Mouse (Mus musculus) intestine, embryonic 14.5 days (tissue): ENCODE measurements around the gene Slc8b1. TPM values are rescaled to one million over a fixed set of nuclear protein-coding genes. Genes with fewer than 3 reads are reported as not detected.

Experiments
- ATAC-seq: fragments of 200-750 bp; cut with Nextera tagmentation; replicated peaks from 2 replicates; pipeline ENCODE4 v1.8.0; 2017; ENCODE audit warnings: low read depth, moderate number of reproducible peaks, moderate TSS enrichment, moderate library complexity; ENCODE audit not compliant: low FRiP score, low TSS enrichment
- DNase-seq: peaks from one replicate; pipeline ENCODE4 v3.0.0-alpha.2; 2018; ENCODE audit warnings: low spot score
- H3K27ac ChIP-seq: fragments of 300-500 bp; sonication (generic); 2 replicates; pipeline ENCODE4 v1.5.1; 2014; ENCODE audit warnings: low read depth, mild to moderate bottlenecking, control low read depth
- H3K27me3 ChIP-seq: fragments of 300-500 bp; sonication (generic); replicated peaks from 2 replicates; pipeline ENCODE4 v1.6.1; 2014; ENCODE audit warnings: low read length, control low read depth; ENCODE audit not compliant: control insufficient read depth, insufficient read depth
- H3K36me3 ChIP-seq: fragments of 300-500 bp; sonication (generic); 2 replicates; pipeline ENCODE4 v1.6.1; 2014; ENCODE audit warnings: low read length, control low read depth; ENCODE audit not compliant: control insufficient read depth, insufficient read depth
- H3K4me1 ChIP-seq: fragments of 300-500 bp; sonication (generic); replicated peaks from 2 replicates; pipeline ENCODE4 v1.6.1; 2014; ENCODE audit warnings: low read length, control low read depth, mixed read lengths; ENCODE audit not compliant: control insufficient read depth, insufficient read depth
- H3K4me2 ChIP-seq: fragments of 300-500 bp; sonication (generic); 2 replicates; pipeline ENCODE4 v1.6.1; 2014; ENCODE audit warnings: low read length
- H3K4me3 ChIP-seq: fragments of 300-500 bp; sonication (generic); 2 replicates; pipeline ENCODE4 v1.5.1; 2014; ENCODE audit warnings: low read depth, low read length, control low read depth, mixed read lengths
- H3K9ac ChIP-seq: fragments of 300-500 bp; sonication (generic); 2 replicates; pipeline ENCODE4 v1.6.1; 2014; ENCODE audit warnings: mild to moderate bottlenecking, low read length
- H3K9me3 ChIP-seq: fragments of 300-500 bp; sonication (generic); 2 replicates; pipeline ENCODE4 v1.6.1; 2016; ENCODE audit warnings: low read length, control low read depth; ENCODE audit not compliant: control insufficient read depth
- WGBS: fragments of 180-500 bp; shearing (Covaris S2); extraction: QIAGEN DNeasy Blood & Tissue Kit; methylation state at CpG from one replicate; pipeline ENCODE4 v1.1.7; 2014; 5-methylcytosine and 5-hydroxymethylcytosine counted together
- polyA plus RNA-seq: library from polyadenylated mRNA; unstranded; fragments of >200 nt; fragmentation: Nextera tagmentation; extraction: Ambion mirVana; gene quantifications from 2 replicates; pipeline ENCODE4 v1.2.1, GENCODE M21; 2014

The Slc8b1 gene
- polyA plus RNA-seq, 1 experiment from 2014 or later = 3.8 TPM

- no peak for DNase-seq
- H3K9me3 ChIP-seq = no peaks in the 10 kb centered on the region
- WGBS = 66% methylated on average over 8 of the region's 8 CpGs
Observed at GRCm38 (mm10) chr5:120472770-120473169, 38.2 kb upstream of the Slc8b1 start, which contains the start of gene Sdsl. Gene Sdsl (minus strand): TSS chr5:120472810.

GRCm38 (mm10) chr5:120473361-120473760, 37.6 kb upstream of the Slc8b1 start:
- no peaks in the 10 kb centered on the region for H3K9me3 ChIP-seq
- H3K27me3 ChIP-seq = no peaks in the 10 kb centered on the region
- no peak overlapping the region for H3K9ac ChIP-seq
- no peaks in the 10 kb centered on the region for H3K4me1 ChIP-seq
- H3K4me3 ChIP-seq = no peak overlapping the region
- no peak overlapping the region for H3K27ac ChIP-seq
- DNase-seq (no peak), ATAC-seq (no peak)
- H3K36me3 ChIP-seq = no peaks in the 10 kb centered on the region
- 98% methylated on average over 2 of the region's 2 CpGs for WGBS
- H3K4me2 ChIP-seq = no peak overlapping the region

More at GRCm38 (mm10) chr5:120472770-120473169, 38.2 kb upstream of the Slc8b1 start, which contains the start of gene Sdsl:
- no peaks in the 10 kb centered on the region for H3K36me3 ChIP-seq
- H3K9ac ChIP-seq = no peak within 1 kb of the TSS
- ATAC-seq = no peak
- no peak within 1 kb of the TSS for H3K4me2 ChIP-seq
- no peaks in the 10 kb centered on the region for H3K4me1 ChIP-seq
- H3K27ac ChIP-seq = no peak within 1 kb of the TSS
- H3K4me3 ChIP-seq = no peak within 1 kb of the TSS
- no peaks in the 10 kb centered on the region for H3K27me3 ChIP-seq

- Histone ChIP-seq H3K4me2 (no peak overlapping the region), H3K4me3 (no peak overlapping the region), H3K27ac (no peak overlapping the region), H3K9me3 (no peaks in the 10 kb centered on the region), H3K36me3 (no peaks in the 10 kb centered on the region), H3K9ac (no peak overlapping the region), H3K4me1 (no peaks in the 10 kb centered on the region), H3K27me3 (no peaks in the 10 kb centered on the region)
- no peak for ATAC-seq
- 55% methylated on average over 8 of the region's 8 CpGs for WGBS
- no peak for DNase-seq
Observed at GRCm38 (mm10) chr5:120475861-120476260, 35.1 kb upstream of the Slc8b1 start.

- Histone ChIP-seq H3K4me1 (no peaks in the 10 kb centered on the region), H3K36me3 (no peaks in the 10 kb centered on the region), H3K9me3 (no peaks in the 10 kb centered on the region), H3K9ac (no peak within 1 kb of the TSS), H3K4me2 (no peak within 1 kb of the TSS), H3K27ac (no peak within 1 kb of the TSS), H3K4me3 (no peak within 1 kb of the TSS), H3K27me3 (no peaks in the 10 kb centered on the region)
- DNase-seq (no peak), ATAC-seq (no peak)
- WGBS = 16% methylated on average over 13 of the region's 13 CpGs
Observed at GRCm38 (mm10) chr5:120476296-120476695, 34.7 kb upstream of the Slc8b1 start, which contains the start of gene Sds. Gene Sds (plus strand): TSS chr5:120476526.

GRCm38 (mm10) chr5:120477993-120478392, 33.0 kb upstream of the Slc8b1 start:
- no peak for ATAC-seq
- Histone ChIP-seq H3K9me3 (no peaks in the 10 kb centered on the region), H3K27ac (no peak overlapping the region), H3K36me3 (no peaks in the 10 kb centered on the region), H3K4me3 (no peak overlapping the region), H3K27me3 (no peaks in the 10 kb centered on the region), H3K4me1 (no peaks in the 10 kb centered on the region), H3K9ac (no peak overlapping the region), H3K4me2 (no peak overlapping the region)
- 93% methylated on average over 5 of the region's 5 CpGs for WGBS
- DNase-seq = no peak

GRCm38 (mm10) chr5:120479538-120479937, 31.4 kb upstream of the Slc8b1 start:
- Histone ChIP-seq H3K27ac (no peak overlapping the region), H3K36me3 (peaks cover 2% of the 10 kb centered on the region; the same call in 1 of the 2 replicates), H3K4me2 (no peak overlapping the region), H3K4me3 (no peak overlapping the region), H3K4me1 (no peaks in the 10 kb centered on the region), H3K27me3 (no peaks in the 10 kb centered on the region), H3K9me3 (no peaks in the 10 kb centered on the region), H3K9ac (no peak overlapping the region)
- 62% methylated on average over 4 of the region's 4 CpGs for WGBS
- no peak for ATAC-seq
- DNase-seq = no peak

GRCm38 (mm10) chr5:120481205-120481604, 29.8 kb upstream of the Slc8b1 start:
- no peaks in the 10 kb centered on the region for H3K27me3 ChIP-seq
- H3K9me3 ChIP-seq = no peaks in the 10 kb centered on the region
- H3K27ac ChIP-seq = no peak overlapping the region
- no peak overlapping the region for H3K4me3 ChIP-seq
- DNase-seq (no peak), ATAC-seq (no peak)
- H3K36me3 ChIP-seq = peaks cover 19% of the 10 kb centered on the region
- no peak overlapping the region for H3K9ac ChIP-seq
- H3K4me1 ChIP-seq = no peaks in the 10 kb centered on the region
- WGBS = 60% methylated on average over 9 of the region's 9 CpGs
- H3K4me2 ChIP-seq = no peak overlapping the region

- H3K4me3 ChIP-seq = no peak overlapping the region
- no peak overlapping the region for H3K27ac ChIP-seq
- H3K27me3 ChIP-seq = no peaks in the 10 kb centered on the region
- no peak overlapping the region for H3K4me2 ChIP-seq
- peaks cover 37% of the 10 kb centered on the region for H3K36me3 ChIP-seq
- WGBS = 80% methylated on average over 19 of the region's 19 CpGs
- H3K4me1 ChIP-seq = no peaks in the 10 kb centered on the region
- ATAC-seq (no peak), DNase-seq (no peak)
- no peak overlapping the region for H3K9ac ChIP-seq
- H3K9me3 ChIP-seq = no peaks in the 10 kb centered on the region
Observed at GRCm38 (mm10) chr5:120483399-120483798, 27.6 kb upstream of the Slc8b1 start.

- H3K27ac ChIP-seq = no peak overlapping the region
- H3K4me2 ChIP-seq = no peak overlapping the region
- no peak overlapping the region for H3K4me3 ChIP-seq
- ATAC-seq = no peak
- H3K9me3 ChIP-seq = no peaks in the 10 kb centered on the region
- WGBS = 79% methylated on average over 8 of the region's 8 CpGs
- no peaks in the 10 kb centered on the region for H3K4me1 ChIP-seq
- DNase-seq = no peak
- H3K9ac ChIP-seq = no peak overlapping the region
- no peaks in the 10 kb centered on the region for H3K27me3 ChIP-seq
- peaks cover 46% of the 10 kb centered on the region for H3K36me3 ChIP-seq
Observed at GRCm38 (mm10) chr5:120487844-120488243, 23.1 kb upstream of the Slc8b1 start.
